Mouse (Mus musculus): ENCODE results near the gene Ushbp1.
"Not testable (repeated sequence)": the region's sequence is repeated elsewhere in the genome, so short reads cannot be mapped to it uniquely, and the experiment has no call there.

Ushbp1 gene

DNA sequence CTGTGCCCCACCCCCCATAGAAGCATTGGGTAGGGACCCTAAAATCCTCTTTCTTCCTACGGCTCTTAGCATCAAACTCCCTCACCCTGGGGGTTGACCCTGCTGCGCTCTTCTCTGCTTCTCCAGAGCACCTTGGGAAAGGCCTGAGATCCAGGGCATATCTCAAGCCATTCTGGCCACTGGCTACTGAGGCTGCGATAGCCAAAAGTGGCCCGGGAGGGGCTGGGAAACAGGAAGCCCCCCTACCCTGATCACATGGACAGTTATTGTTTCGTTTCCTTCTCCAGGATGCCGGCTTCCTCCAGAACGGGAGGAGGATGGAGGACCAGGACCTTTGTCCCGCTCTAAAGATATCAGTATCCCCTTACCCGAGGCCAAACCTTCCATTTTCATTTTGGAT lies at the start of gene Ushbp1:
Ushbp1 (minus strand) TSS at position 174 of the 400 bp plus-strand sequence.
- DNase-seq (ENCODE audit: low read depth) = no peak

DNA sequence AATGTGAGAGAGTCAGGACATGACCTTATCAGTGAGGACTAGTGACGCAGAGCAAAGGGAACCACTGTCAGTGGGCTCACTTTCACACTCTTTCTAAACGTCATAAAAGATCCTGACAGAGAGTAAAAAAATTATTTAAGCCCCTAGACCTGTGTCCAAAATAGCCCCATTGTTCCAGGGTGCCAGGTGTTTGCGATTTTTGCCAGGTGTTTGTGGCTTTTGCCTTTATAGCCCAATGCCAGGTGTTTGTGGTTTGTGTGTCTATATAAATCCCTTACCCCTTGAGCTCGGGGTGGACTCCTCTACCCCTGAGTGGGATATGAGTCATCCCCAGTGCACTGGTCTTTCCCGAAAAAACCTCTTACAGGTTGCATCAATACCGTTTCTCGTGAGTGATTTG lies 49.5 kb upstream of the Ushbp1 start:
- DNase-seq (ENCODE audit: low read depth) = no peak

DNA sequence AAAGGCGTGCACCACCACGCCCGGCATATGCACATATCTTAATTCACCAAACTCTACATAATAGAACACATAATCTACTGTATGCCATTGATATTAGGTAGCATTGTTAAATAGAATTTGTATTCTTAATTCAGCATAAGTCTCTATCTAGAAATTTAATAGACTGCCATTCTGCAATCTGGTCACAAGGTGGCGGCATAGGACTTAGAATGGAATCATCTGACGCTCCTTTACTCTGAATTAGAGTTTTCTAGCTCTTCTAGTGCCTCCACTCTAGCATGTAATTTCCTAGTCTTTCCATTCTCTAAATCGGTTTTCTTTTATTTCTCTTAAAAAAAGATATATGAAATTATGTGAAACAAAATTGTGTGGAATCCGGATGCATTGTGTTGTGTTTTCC lies 45.8 kb upstream of the Ushbp1 start:
- DNase-seq (ENCODE audit: low read depth) = no peak

DNA sequence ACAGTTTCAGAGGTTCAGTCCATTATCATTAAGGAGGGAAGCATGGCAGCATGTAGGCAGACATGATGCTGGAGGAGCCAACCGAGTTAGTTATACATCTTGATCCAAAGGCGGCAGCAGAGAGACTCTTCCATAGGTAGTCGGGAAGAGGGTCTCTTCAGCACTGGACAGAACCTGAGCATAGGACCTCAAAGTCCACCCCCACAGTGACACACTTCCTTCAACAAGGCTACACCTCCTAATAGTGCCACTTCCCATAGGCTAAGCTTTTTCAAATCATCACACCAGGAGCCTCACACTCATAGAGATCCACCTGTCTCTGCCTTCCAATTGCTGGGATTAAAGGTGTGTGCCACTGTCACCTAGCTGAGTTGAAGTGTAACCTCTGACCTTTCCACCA lies 41.4 kb upstream of the Ushbp1 start:
- DNase-seq (ENCODE audit: low read depth) = no peak

DNA sequence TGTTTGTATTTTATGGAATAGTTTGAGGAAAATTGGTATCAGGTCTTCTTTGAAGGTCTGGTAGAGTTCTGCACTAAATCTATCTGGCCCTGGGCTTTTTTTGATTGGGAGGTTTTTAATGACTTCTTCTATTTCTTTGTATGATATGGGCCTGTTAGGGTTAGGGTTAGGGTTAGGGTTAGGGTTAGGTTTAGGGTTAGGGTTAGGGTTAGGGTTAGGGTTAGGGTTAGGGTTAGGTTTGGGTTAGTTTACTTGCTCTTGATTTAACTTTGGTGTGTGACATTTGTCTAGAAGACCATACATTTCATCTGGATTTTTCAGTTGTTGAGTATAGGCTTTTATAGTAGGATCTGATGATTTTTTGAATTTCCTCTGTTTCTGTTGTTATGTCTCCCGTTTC lies 37.3 kb upstream of the Ushbp1 start:
- not testable (repeated sequence) for DNase-seq (ENCODE audit: low read depth)

DNA sequence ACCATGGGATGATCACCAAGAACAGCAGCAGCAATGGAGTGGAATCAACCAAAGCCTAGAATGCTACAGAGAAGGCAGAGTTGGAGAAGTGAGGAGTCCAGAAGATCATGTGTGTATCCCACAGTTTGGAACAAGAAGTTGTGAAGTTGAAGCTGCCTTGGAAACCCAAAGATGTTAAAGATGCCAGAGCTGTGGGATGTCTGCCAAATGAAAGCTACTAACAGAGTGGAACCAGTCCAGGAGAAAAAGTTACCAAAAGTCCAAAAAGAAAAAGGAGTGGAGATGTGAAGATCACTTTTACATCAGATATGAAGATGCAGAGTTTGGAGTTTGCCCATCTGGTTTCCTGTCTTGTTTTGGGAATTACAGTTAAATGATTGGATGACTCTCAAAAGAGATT lies 26.5 kb upstream of the Ushbp1 start:
- no peak for DNase-seq (ENCODE audit: low read depth)

DNA sequence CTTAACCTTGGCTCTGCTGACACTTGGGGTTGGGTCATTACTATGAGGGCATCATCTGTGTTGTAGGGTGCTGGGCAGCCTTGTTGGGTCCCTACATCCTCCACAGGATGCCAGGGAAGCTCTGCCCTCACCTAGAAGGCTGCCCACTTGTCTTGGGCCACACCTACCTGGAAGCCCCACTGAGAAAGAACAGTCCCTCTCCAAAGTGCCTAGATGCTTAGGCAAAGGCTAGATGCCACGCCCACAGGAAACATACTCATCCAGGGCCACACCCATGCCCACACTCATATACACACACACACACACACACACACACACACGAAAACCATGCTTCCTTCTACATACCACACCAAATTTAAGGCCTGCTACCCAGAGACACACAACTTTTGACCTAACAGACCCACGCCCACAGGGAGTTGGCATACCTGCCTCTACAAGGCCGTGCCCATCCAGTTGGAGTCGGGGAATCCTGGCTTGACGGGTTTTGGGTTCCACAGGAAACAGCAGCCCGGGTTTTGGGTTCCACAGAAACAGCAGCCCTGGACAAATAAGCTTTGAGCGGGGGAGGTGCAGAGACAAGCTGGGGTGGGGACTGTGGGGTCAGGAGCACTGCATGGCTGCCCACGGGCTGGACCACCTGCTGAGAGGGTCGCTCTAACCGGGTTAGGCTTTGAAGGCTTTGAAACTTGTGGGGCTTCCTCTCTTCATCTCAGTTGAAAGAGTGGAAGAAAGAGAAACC lies 16.1 kb upstream of the Ushbp1 start:
- DNase-seq (ENCODE audit: low read depth) = no peak

DNA sequence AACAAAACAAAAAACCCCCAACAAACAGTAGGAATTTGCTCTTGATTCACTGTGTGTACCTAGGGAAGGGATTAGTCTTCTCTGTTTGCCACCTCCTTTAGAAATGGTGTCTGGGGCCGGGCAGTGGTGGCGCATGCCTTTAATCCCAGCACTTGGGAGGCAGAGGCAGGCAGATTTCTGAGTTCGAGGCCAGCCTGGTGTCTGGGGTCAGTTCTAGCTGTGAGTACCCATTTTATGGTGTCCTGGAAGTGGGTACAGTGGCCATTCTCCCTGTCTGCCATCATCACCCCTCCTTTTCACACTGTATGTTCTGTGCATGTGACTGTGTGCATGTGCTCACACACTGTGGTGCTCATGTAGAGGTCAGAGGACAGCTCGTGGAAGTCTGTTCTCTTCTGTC lies 12.6 kb upstream of the Ushbp1 start:
- DNase-seq (ENCODE audit: low read depth) = no peak

DNA sequence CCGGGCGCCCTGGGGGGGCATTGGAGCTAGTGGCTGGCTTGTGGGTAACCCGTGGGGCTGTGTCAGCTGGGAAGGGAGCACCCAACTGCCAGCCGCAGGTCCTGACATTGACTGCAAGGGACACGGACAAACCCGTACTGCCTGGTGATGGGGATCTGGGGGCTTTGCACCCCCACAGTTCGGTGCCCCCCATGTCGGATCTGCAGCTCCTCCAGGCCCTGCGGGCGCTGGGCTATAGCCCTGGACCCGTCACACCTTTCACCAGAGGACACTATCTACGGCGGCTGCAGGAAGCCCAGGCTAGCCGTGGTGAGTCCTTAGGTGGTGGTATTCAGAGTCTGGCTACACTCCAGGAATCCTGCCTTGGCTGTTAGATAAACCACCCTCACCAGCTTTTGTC lies 11.8 kb upstream of the Ushbp1 start:
- no peak for DNase-seq (ENCODE audit: low read depth)

DNA sequence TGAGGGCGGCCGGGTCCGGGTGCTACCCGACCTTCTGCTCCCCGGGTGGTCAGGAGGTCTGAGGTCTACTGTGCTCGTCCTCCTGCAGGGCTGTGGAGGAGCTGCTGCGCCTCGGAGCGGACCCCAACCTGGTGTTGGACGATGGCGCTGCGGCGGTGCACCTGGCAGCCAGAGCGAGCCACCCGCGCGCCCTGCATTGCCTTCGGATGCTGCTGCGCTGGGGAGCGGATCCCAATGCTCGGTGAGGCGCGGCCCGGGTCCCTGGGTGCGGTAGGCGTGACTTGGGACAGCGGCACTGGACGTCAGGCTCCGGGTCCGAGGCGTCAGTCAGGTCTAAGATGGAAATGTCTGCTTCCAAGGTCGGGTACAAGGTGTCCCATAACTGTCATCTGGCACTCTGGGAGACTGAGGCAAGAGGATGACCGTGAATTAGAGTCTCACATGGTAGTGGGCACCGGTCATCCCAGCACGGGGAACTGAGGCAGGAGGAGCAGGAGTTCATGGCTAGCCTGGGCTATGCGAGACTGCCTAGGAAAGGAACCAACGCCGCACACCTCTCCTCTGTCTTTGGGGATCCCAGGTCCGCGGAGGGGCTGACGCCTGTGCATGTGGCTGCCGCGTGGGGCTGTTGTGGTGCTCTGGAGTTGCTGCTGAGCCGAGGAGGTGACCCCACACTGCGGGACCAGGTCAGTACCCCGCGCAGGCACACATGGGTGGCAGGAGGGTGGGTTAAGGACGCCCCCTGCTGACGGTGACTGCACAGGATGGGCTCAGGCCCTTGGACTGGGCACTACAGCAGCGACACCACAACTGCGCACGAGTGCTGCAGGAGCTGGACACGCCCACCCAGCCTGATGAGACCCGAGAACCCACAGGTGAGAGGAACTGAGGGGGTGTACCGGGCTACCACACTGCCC lies 10.8 kb upstream of the Ushbp1 start:
- peak; percentile 18 for DNase-seq (ENCODE audit: low read depth)

DNA sequence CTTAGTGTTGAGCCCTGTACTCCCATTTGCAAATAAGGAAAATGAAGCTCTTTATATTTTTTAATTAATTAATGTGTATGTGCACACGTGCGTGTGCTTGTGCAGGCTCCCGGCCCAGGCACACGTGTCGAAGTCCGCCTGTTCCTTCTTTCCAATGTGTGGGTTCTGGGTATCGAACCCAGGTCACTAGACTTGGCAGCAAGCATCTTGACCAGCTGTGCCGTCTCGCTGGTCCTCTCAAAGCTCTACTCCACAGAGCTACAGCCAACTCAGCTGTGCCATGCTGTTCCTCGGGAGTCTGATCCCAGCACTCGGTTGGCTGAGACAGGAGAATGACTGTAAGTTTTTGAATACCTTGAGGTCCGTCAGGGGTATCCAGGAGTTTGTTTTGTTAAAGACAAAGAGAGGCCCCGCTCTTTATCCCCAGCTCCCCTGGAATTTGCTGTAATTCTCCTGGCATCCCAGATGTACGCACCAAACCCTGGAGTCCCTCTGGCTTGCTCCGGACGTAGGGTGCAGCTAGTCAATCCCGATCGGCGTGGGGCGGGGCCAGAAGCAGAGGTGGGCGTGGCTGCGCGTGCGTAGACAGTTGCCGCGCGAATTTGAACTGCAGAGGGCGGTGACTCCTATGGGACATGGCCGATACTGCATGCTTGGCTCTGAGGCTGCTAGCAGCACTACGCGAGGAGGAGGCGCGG lies 9.9 kb upstream of the Ushbp1 start, which contains the start of gene Ankle1:
Ankle1 (plus strand) TSS at position 610 of the 698 bp plus-strand sequence.
- peak; percentile 84 for DNase-seq (ENCODE audit: low read depth)

DNA sequence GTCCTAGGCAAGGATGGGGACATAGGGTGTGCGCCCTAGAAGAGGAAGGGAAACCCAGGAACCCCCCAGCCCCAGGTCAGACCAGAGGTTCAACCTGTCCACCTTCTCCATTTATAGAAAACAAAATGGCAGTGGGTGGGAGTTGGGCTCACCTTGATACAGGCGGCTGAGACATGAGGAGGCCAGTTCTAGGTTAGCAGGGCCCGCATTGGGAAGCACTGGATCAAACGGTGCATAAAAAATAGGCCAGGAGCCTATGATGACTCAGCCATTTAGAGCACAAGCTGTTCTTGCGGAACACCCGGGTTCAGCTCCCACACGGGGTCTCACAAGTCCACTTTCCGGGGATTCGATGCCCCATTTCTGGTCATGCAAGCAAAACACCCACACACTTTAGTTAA lies 9.3 kb upstream of the Ushbp1 start:
- DNase-seq (ENCODE audit: low read depth) = no peak

DNA sequence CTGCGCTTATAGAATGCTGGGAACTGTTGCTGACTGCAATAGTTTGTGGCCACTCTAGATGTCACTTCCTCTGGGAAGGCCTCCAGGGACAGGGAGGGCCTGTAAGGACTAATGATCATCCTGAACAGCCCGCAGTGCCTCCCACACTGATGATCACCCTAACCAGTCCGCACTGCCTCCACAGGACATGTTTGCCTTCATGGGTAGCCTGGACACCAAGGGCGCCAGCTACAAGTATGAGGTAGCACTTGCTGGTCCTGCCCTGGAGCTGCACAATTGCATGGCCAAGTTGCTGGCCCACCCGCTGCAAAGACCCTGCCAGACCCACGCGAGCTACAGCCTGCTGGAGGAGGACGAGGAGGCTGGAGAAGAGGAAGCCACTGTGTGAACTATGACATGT lies 8.4 kb upstream of the Ushbp1 start:
- DNase-seq (ENCODE audit: low read depth) = no peak

DNA sequence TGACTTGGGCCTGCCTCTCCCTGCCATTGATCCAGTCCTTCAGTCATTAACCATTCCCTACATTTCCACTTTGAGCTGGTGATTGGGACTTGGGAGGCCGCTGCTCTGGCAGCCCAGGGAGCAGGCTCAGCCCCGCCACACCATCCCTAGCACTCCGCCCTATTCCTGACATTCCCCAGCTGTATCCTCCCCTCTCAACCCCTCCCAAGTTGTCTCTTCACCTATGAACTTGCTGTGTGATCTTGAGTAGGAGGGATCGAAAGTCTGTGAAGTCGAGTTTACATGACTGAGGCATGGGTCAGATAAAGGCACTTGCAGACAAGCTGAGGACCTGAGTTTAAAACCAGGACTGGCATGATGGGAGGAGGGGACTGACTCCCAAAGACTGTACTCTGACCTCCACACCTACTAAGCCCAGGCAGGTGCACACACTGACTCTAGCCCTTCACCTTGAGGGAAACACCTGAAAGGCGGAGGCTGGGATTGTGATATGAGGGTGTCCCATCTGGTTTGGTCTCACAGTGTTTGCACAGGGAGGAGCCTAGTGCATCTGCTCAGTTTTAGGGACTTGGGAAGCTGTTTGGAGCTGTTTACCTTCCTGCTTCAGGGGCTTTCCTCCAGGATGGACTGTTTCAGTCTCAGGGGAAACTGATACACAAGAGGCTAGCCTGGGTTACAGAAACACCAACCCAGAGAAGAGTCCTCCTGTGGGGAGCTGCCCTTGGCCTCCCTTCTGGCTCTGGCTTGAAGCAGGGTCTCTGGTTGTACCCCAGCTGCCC lies 7.7 kb upstream of the Ushbp1 start:
- no peak for DNase-seq (ENCODE audit: low read depth)

DNA sequence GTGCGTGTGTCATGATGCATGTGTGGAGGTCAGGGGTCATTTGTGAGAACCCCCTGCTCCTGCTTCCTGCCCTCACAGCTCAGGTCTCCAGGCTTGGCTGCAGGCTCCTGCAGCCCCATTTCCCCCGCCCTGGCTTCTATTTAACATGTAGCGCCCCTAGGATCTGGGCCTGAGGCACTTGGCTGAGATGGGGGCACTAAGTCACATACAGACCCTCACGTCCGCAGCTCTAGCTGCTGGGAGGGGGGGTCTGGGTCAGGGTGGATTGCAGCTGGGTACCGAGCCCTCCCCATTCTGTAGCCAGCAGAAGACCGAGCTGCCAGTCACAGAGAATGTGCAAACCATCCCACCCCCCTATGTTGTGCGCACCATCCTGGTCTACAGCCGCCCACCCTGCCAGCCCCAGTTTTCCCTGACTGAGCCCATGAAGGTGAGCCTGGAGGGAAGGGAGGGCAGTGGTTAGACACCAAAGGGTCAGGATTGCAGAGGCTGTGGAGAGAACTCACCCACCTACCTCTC lies 6.9 kb upstream of the Ushbp1 start:
- no peak for DNase-seq (ENCODE audit: low read depth)

DNA sequence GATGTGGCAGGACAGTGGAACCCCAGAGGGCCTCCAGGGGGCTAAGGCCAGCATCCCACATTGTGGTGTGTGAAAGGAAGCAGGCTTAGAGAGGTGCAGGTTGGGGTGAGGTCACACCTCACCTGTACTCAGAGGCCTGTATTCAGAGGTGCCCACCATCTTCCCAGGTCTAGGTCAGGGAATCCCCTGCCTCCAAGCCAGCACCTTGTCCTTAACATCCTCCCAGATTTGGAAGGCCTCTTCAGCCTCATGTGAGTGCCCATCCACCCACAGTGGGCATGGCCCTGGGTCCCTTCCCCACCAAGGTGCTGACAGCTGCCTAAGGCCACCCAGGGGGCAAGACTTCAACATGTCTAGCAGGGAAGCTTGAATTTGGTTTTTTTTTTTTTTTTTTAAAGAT lies 5.9 kb upstream of the Ushbp1 start:
- DNase-seq (ENCODE audit: low read depth) = no peak

DNA sequence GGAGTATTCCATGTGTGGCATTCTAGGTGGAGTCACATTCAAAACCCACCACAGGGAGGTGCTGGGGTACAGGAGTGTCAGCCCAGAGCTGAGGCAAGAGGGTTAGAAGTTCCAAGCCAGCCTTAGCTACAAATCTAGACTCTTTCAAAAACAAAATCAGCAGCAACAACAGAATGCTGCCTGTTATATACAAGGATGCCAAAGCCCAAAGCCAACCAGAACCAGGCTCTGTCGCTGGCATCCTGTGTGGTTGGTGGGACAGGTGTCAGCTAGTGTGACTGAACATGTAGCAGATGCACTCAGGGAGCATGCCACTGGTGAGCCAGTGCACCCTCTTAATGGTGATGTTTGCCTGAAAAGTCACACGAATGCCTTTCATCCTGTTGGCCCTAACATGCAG lies 5.2 kb upstream of the Ushbp1 start:
- no peak for DNase-seq (ENCODE audit: low read depth)

DNA sequence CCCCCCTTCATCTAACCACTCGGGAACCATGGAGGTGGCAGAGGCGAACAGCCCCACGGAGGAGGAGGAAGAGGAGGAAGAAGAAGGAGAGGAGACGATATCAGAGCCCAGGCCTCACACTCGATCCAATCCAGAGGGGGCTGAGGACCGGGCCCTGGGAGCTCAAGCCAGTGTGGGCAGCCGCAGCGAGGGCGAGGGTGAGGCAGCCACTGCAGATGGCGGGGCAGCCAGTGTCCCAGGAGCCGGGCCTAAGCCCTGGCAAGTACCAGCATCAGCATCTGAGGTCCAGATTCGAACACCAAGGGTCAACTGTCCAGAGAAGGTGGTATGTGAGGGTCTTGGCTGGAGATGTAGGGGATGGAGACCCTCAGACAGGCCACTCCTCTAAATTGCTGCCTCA lies 2.1 kb upstream of the Ushbp1 start:
- no peak for DNase-seq (ENCODE audit: low read depth)

DNA sequence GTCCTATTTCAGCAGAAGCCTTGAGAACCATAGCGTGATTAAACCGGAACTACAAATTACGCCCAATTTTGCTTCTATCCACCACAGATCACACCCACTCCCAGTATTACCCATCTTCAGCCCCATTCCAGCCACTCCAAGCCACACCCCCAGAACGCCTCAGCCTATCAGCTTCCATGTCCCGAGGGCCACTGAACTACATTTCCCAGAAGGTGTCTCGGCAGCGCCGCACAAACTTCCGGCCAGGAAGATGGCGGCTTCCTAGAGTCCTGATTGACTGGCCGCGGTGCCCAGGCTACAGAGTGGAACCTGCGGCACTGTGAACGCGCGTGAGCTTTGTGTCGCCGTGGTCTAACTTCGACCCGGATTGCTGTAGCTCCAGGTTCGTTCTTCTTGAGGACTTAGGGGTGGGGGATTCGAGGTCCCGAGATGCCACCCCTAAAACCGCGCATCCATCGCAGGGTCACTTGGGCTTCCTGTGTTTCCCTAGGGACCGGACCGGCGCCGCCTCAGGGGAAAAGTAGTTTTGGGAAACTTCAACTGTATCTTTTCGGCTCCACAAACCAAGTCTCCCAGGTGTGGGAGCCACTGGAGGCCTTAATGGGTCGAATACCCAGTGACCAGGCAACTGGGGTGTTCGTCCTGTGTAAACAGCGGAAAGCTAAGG lies 1.2 kb upstream of the Ushbp1 start, which contains the start of gene Babam1:
Babam1 (plus strand) TSS at position 223 of the 667 bp plus-strand sequence.
- DNase-seq (ENCODE audit: low read depth) = peak; percentile 90

DNA sequence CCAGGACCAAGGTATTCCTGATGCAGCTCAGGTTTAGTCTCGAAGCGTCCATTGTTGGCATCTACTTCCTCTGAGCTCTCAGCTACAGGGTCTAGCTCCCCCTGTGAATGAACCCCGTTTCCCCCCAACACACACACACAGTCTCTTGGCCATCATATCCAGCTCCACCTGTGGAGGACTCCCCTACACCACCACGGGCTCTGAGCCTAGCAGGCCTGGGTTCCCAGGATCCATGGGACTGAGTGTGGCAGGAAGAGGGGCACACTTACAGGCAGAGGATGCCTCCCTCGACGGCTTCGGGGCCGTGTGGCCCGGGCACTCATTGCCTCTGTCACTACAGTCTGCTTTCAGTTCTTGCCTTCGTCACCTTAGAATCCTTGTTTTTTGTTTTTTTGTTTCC lies 531 bp downstream of the Ushbp1 start:
- no peak for DNase-seq (ENCODE audit: low read depth)

DNA sequence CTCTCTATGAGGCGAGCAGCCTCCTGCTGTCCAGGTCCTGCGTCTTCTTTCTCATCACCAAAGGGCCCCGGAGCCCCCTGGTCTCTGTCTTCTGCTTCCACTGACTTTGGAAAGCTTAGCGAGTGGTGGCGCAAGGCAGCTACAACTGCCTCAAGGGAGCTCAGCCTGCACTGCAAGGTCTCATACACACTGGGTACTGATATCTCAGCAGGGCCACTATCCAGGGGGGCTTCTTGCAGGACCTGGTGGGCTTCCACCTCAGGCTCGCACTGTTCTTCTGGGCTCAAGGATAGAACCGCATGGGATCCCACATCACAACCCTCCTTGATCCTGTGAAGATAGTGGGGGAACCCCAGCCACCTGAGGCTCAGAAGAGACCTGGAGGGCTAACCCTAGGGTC lies 1.1 kb downstream of the Ushbp1 start:
- no peak for DNase-seq (ENCODE audit: low read depth)
